Mouse (Mus musculus): Measurements from ENCODE around the gene 4930402H24Rik. TPM values are rescaled to one million over a fixed set of nuclear protein-coding genes. Genes with fewer than 3 reads are reported as not detected.

The 4930402H24Rik gene
- polyA plus RNA-seq, 2 experiments from 2014 or later: 9.5 to 11.6 TPM

DNA sequence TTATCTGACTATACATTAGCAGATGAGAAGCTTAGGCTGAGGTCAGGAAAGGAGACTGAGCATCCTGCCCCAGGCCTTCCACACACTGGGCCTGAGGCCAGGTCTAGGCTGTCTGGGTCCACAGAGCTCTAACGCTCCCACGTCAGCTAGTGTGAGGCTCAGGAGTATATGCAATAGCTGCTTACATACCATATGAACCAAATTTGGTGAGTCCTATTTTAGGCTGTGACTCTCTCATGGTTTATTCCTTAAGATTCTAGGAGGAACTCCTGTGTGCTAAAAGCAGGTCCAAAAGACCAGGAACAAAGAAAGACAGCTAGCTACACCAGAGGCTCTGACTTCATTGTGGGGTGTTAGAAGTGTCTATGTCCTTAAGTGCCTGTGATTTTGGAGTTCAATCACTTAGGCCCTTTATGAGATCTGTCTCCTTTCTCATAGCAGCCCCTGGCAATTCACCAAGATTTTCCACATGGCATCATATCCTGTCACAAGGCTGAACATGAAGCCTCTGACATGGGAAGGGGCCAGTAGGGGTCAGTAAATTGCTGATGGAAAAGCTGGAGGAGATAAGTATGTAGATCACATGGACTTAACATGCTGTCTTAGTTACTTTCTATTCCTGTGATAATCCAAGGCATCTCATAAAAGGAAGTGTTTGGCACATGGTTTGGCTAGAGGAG lies 177.2 kb downstream of the 4930402H24Rik start:
- no peak for ATAC-seq

DNA sequence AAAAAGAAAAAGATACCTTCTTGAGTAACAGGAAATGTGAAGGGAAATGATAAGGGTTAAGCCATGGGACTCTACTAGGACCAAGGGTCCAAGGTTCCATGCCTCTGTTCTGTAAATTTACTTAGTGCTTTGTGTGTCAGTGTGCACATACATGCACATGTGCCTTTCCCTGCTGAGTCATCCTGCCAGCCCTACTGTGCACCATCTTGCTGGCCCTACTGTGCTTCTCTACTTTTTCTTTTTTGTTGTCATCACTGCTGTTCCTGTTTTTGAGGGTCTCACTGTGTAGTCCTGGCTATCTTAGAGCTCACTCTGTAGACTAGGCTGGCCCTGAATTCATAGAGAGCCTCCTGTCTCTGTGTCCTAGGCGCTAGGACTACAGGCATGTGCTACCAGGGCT lies 178.5 kb downstream of the 4930402H24Rik start:
- ATAC-seq: no peak

DNA sequence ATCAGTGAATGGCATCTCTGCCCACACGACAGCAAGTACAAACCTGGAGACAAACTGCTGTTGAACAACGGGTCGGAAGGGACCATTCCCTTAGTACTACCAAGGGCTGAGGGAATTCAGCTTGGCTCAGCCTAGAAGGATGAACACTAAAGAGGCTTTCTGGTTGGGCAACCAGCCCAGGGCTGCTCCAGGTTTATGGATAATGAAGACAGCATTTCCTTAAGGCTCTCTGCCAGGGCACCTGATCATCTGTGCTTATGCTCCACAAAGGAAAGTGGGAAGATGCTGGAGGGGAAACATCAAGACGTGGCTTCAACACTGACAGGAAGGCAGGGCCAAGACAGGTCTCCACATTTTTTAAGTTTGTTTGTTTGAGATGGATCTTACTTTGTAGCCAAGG lies 181.8 kb downstream of the 4930402H24Rik start:
- no peak for ATAC-seq

DNA sequence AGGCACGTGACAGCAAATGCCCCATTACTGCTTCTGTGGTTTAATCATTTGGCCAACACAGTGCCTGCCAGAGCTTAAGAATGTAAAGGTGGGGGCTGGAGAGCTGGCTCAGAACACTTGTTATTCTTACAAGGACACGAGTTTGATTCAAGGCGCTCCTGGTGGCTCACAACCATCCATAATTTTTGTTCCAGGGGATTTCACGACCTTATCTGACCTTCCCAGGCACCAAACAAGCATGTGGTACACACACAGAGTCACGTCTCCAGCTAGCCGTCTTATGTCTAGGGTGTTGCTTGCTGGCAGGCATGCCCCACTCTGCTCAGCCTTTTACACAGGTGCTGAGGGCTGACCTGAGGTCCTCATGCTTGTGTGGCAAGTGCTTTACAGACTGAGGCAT lies 188.3 kb downstream of the 4930402H24Rik start:
- ATAC-seq: no peak

DNA sequence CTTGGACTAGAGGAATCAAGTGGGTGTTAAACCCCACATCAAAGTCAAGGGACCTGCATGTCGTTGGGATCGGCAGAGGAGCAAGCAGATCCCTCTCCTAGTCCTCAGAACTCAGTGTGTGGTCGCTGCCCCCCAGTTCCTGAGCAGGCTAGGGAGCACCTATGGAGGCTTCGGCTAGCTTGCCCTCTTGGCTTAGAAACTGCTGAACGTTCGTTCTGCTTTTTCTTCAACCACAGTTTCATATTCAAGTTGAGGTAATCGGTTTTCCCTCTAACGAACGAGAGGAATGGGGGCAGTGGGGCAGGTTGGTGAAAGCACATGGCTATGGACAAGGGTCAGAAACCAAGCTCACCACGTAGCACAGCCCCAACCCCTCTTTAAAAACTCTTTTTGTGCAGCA lies 199.1 kb downstream of the 4930402H24Rik start:
- ATAC-seq: no peak

DNA sequence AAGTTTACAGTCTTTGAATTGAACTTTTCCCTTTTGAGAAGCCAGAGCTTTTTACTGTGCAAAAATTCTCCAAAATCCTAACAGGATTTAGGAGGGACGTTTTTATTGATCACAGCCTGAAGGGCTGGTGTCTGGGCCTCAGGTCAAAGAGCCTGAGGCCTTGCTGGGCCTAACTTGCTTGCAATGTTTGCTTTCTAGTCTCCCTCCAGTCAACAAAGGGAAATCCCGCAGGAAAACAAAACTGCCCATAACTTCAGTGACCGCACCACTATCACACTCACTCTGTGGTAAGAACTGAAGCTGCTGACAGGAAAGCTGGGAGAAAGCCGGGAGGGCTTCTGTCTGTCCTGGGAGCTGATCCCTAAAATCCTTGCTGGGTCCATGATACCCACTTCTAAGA lies 199.6 kb downstream of the 4930402H24Rik start:
- no peak for ATAC-seq

DNA sequence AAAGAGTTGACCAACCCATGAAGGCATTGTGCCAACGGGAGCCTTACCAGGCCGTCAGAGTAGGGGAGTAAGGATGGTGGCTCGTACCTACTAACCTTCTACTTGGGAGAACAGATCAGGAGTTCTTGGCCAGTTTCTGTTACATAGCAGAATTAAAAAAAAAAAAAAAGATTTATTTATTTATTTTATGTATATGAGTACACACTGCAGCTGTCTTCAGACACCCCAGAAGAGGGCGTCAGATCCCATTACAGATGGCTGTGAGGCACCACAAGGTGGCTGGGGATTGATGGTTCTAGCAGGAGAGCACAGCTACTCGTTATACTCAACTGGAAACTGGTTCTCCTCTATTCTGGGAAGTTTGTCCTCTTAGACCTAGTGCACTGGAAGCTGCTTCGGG lies 201.0 kb downstream of the 4930402H24Rik start:
- no peak for ATAC-seq

DNA sequence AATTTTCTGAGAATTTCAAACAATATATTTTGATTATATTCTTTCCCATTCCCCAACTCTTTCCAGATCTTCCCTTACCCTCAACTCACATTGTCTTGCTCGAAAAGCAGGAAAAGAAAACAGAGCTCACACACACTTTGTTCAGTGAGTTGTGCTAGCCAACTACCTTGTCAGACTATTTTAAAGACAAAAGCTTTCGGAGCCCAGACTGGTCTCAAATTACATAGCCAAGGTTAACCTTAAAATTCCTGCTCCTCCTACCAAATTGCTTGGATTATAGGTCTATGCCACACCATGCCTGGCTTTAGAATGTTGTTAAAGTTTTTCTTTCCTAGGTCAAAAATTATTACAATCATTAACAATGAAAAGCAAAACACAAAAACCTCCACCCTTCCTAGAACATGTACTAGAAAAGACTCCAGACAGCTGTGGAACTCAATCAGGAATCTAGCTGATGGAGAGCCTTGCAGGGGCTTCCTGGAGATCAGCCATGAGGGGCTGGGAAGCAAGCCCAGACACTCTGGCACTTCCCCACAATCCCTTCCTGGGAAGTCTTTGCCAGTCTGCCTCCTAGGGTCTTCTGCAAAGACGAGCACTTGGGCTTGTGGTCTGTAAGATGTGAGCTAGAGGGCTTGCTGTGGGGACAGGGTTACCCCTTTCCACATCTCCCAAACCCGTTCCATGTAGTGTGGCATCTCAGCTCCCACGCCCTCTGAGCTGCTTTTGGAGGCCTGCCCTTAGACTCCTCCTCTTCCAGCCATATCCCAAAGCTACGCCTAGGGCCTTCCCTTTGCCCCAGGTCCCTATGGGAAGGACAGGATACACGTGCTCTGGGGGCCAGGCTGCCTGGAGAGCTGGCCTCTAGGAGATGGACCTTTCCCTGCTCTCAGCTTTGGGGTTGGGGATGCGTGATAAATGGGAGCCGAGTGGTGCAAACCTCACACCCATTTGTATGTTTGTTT lies 201.9 kb downstream of the 4930402H24Rik start:
- ATAC-seq: no peak

DNA sequence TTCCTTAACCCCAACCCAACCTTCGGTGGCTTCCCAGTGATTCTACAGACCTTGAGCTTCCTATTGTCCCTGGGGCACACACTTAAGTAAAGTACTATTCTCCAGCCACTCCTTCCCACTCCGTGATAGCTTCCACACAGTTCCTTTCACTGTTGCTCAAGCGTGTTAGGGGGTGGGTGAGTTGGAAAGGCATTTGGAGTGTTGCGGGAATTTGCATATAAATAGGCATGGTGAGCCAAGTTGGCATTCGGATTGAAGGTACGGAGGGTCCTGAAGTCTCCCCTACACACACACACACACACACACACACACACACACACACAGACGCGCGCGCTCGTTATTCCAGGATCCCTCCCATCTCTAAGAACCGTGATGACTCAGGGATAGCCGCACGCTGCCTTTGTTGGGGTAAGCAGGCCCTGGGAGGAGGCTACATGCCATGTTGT lies 208.4 kb downstream of the 4930402H24Rik start:
- no peak for ATAC-seq

DNA sequence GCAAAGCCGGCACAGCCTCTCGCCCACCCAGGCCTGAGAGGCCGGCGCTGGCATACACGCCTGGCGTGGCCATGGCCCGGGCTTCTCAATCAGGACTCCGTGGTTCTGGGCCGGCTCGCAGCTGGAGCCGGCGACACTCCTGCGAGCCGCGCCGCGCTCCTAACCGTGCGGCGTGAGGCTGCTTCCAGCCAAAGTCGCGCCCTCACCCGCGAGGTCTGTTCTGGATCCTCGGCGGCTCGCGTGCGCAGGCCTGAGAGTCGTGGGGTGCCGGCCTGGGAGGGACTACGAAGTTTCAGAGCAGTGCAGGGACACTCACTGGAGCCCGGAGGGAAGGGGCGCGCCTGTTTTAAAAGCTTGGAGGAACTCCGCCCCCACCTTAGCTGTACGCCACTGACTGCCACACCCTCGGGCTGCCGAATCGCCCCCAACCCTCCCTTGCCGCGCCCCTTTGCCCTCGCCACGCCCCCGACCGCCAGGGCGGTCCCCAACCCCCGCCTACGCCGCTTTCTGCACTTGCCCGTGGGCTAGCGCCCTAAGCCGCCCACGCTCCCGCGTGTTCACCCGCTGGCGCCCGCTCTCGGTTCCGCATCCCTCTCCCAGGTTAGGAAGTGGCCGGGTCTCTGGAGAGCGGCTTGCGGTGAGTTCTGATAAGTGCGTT lies 208.9 kb downstream of the 4930402H24Rik start, which contains the start of gene Slc4a11:
Gene Slc4a11 (minus strand): TSS at position 367 of the 658 bp plus-strand sequence.
- no peak for ATAC-seq

DNA sequence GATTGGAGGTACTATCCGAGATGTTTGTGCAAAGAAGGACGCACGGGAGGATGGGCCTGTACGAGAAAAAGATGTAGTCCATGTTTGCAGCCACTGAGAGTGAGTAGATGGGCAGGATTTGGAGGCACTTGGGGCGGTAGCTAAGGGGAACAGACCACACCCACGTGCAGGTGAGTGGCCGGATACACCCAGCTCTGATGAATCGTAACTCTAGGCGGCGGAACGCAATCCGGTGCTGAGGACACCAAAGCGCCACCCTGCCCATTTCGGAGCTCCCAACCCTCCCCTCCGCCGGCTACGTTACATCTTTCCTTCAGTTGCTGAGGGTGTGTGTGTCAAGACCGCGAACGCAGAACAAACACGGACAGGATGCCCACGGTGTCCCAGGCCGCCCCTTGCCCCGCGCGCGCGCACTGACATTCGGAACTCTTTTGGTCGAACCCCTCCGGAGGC lies 209.5 kb downstream of the 4930402H24Rik start:
- peak; percentile 69 for ATAC-seq

DNA sequence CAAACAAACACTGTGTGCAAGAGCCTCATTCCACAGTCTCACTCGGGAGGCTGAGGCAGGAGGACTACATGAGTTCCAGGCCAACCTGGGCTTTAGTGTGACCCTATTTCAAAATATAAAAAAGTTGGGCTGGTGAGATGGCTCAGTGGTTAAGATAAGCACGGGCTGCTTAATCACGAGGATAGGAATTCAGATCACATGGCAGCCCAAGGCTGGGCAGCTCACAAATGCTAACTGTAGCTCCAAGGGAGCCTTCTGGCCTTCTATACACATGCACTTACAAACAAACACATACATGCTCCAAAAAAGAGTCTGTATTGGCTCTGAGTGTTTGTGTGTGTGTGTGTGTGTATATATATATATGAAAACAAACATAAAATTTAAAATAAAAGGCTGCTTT lies 212.6 kb downstream of the 4930402H24Rik start:
- no peak for ATAC-seq

DNA sequence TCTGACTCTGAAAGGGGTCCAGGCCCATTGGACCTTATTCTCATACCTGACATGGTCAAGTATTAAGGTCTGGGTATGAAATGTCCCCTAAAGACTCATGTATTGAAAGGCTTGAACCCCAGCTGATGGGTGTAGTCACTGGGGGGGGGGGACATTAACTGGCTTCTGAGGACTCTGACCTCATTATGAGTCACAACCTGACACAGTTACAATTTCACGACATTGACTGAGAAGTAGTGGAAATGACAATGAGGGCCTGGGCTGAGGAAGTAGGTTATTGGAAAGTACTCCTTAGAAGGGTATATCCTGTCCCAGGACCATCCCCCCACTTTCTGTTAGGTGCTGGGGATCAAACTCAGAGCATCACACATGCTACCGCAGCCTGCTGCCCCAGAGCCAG lies 217.2 kb downstream of the 4930402H24Rik start:
- no peak for ATAC-seq

DNA sequence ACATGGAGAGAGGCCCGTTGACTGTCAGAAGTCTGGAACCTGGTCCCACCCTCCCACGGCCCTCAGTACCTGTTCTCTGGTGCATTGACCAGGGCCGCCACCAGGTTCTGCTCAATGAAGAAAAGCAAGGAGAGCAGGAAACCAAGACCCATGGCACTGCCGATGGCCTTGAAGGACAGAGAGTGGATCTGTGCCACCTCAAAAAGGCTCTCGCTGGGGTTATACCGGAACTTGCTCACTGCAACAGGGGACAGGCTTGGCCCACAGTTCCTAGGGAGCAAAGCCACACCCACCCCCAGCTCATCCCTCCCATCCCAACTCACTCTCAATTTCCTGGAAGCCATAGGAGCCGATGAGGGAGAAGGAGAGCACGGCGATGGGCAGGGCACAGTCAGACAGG lies 220.8 kb downstream of the 4930402H24Rik start:
- ATAC-seq: no peak

DNA sequence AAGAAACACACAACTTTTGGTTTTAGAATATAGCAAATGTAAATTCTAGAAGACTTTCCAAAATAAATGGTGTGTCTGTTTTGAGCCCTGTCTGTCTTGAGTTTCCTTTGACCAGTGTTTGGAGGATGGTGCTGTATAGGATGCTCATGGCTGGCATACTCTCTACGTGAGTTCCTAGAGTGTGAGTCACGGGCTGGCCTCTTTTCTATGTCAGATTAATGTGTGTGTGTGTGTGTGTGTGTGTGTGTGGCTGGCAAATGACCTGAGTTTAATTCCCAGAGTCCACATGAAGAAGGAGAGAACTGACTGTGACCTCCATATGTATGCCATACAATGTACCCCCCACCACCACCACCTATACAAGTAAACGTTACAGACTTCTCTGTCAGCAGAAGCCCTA lies 224.7 kb downstream of the 4930402H24Rik start:
- no peak for ATAC-seq

DNA sequence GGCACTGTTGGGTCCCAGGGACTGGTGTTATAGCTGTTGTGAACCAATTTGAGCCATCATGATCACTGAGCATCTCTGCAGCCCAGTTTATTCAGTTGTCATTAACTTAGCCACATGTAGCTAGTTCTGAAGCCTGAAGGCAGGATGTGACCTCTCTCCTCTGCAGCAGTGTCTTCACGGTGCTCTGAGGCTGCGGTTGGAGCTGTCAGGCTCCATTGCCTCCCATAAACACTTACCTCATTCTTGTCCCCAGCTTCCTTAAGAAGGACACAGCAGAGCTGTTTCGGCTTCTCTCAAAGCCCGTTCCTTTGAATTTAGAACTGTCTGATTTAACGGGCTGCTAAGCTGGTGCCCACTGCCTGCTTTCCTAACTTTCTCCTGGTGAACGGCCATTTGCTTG lies 226.3 kb downstream of the 4930402H24Rik start:
- ATAC-seq: no peak

DNA sequence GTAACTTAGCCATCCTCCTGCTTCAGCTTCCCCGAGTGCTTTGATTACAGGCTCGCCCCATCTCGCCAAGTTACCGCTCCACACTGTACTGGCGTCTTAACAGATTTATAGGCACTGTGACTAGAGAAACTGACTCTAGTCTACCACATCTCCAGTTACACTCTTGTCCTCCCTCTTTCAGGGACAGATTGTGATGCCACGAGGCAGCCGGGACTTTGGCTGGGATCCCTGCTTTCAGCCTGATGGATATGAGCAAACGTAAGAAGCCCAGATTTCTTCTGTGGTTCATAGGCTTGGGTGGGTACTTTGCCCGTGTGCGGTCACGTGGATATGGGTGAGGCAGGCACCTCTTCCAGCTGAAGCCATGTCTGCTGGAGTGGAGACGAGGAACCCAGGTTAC lies 227.1 kb downstream of the 4930402H24Rik start:
- ATAC-seq: no peak

DNA sequence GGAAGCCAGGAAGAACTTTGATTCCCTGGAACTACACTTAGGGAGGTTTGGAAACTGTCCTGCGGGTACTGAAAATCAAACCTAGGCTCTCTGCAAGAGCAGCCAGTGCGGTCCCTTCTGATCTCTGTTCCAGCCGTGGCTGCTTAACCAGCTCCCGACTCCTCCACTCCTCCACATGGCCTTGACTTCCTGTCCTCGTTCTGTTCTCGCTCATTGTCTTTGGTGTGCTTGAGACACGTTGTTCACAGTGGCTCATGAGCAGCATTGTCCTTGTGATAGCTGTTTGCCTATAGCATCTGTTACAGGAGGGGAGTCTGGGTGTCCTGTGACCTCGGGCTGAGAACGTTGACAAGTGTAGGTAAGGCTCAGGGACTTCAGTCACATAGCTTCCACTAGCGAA lies 229.0 kb downstream of the 4930402H24Rik start:
- ATAC-seq: no peak

DNA sequence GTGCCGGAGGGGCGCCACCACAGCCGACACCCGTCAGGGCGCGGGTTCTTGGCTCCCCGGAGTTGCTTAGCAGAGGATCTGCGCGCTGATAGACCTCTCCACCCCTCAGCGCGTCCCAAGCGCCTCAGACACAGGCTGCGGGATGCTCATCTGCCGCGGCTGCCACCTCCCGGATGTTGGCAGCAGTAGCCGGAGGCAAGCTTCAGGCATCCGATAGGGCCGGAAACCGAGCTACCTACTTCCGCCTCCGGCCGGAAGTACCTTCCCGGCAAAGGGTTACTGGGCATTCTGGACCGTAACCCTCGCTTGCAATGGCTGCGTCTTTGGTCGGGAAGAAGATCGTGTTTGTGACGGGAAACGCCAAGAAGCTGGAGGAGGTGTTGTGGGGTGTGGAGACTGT lies 238.6 kb downstream of the 4930402H24Rik start, which contains the start of gene Itpa:
Gene Itpa (plus strand): TSS at position 52 of the 400 bp plus-strand sequence.
- ATAC-seq: peak; percentile 78

DNA sequence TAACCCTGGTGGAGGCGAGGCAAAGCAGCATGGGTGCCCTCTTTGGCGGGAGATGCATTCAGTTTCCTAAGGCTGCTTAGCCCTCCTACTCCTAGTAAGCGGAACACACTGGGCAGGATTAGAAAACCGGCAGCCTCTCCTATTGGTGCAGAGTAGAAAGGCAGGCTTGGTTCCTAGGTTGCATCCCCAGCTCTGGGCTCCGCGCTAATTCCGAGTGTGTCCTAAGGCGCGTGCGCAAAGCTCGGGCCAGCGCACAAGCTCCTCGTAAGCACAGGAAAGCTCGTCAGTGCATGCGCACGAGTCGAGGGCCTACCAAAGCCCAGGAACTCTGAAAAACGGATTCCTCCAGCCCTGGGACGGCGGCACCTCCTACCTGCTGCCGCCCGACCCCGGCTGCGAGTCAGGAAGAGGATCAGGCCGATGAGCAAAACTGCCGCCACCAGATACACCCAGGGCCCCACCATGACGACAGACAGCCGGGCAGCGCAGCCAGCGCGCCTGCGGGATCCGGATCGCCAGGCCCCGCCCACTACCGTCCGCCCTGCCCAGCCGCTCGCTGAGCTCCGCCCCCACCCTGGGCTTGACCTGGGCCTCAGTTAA lies 242.0 kb downstream of the 4930402H24Rik start, which contains the start of gene Ddrgk1:
Gene Ddrgk1 (minus strand): TSS at position 558 of the 600 bp plus-strand sequence.
- ATAC-seq: peak; percentile 81

DNA sequence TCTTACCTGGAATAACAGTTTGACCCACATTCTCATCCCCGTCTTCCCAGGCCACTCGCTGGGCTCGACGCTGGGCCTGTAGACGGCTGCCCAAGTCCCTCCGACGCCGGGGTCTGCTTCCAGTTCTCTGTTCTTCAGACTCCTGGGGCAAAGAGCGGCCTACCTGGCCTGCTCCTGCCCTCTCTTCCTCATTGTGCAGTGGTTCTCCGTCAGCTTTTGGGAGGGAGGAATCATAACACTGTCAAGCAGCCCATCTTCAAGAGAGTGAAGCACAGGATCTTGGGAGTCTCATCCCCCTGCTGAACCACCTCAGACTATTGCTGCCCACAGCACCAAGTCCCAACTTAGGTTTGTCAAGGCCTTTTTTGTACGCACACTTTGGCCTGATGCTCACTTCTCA lies 242.9 kb downstream of the 4930402H24Rik start:
- ATAC-seq: no peak

DNA sequence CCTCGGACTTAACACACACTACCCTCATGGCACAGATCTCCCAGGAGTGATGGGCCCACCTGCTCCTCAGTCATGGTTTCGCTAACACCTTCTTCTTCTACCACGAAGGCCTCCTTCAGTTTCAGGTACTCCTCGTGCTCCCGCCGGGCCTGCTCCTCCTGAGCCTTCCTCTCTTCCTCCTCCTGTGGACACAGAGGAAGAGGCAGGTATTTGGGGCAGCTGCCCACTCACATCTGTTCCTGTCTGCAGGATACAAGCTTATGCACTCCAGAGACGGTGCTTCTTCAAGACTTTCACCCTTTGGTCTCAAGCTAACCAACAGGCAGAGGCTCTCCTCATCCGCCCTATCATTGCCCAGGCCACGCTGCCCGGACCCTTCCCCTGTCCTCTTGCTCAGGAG lies 247.7 kb downstream of the 4930402H24Rik start:
- no peak for ATAC-seq

Measured in activated CD4-positive, CD25-positive, alpha-beta regulatory T cell, adult 4 months (primary cell).